ENCODE assay signal across 25 mouse cellular contexts in genomic region chr4:67614486-67615067, GRCm38 (mm10).
DNase-seq lines count a peak whose midpoint lies in the region; ATAC-seq and TF ChIP-seq lines count a peak whose summit lies in the region.
"Had no signal": no experiment of that assay in that cellular context is flagged by ENCODE, and none has a peak within 500 bp of the region (broad histone marks: within the 10 kb centered on the region; RNA-seq: fewer than 3 reads in every experiment).

No protein-coding gene starts in this region.

- DNase-seq in forebrain, embryonic 11.5 days (ENCODE audit: low spot score) = no peak
- DNase-seq in forebrain, embryonic 10.5 days (ENCODE audit: extremely low spot score, low spot score) = no peak
- no peak for DNase-seq in midbrain, embryonic 11.5 days (ENCODE audit: low spot score, missing footprints)
- DNase-seq in brain, embryonic 14.5 days (ENCODE audit: low read depth) = peak; percentile 82
- DNase-seq in testis, postnatal 10 days (ENCODE audit: low spot score) = no peak
- DNase-seq in kidney, adult 8-10 months = no peak
- DNase-seq: adrenal gland, adult 2 months; gastrocnemius, postnatal 25 days; heart, postnatal 4 days; kidney, adult 2 months; kidney, postnatal 10 days; lung, adult 18-20 months; lung, postnatal 10 days; right cerebral cortex, adult 18-20 months; right cerebral cortex, postnatal 4 days; thymus, postnatal 36 days had no signal

- H3K4me1 ChIP-seq in forebrain, embryonic 11.5 days (replicated peaks; ENCODE audit: control insufficient read depth, insufficient read depth, low read length) = no peaks in the 10 kb centered on the region
- peaks cover 9% of the 10 kb centered on the region for H3K4me1 ChIP-seq in forebrain, embryonic 10.5 days
- H3K4me1 ChIP-seq in midbrain, embryonic 12.5 days = no peaks in the 10 kb centered on the region; the same call in 1 of the 2 replicates
- no peaks in the 10 kb centered on the region for H3K4me1 ChIP-seq in midbrain, embryonic 11.5 days (ENCODE audit: control insufficient read depth, insufficient read depth, low read length)
- no peaks in the 10 kb centered on the region for H3K4me1 ChIP-seq in forebrain, embryonic 16.5 days (replicated peaks; ENCODE audit: control insufficient read depth, insufficient read depth, low read length)
- H3K4me1 ChIP-seq: embryonic facial prominence, embryonic 10.5 days; heart, embryonic 15.5 days; limb, embryonic 13.5 days; liver, embryonic 12.5 days; midbrain, embryonic 10.5 days; neural tube, embryonic 13.5 days had no signal

- H3K27me3 ChIP-seq in forebrain, embryonic 11.5 days (ENCODE audit: control insufficient read depth, insufficient read depth, low read length) = no peaks in the 10 kb centered on the region
- no peaks in the 10 kb centered on the region for H3K27me3 ChIP-seq in forebrain, embryonic 10.5 days (ENCODE audit: poor library complexity, severe bottlenecking)
- H3K27me3 ChIP-seq in midbrain, embryonic 12.5 days = no peaks in the 10 kb centered on the region
- no peaks in the 10 kb centered on the region for H3K27me3 ChIP-seq in midbrain, embryonic 11.5 days (ENCODE audit: control insufficient read depth, insufficient read depth, low read length)
- H3K27me3 ChIP-seq in forebrain, embryonic 16.5 days (replicated peaks; ENCODE audit: control insufficient read depth, insufficient read depth, low read length) = no peaks in the 10 kb centered on the region
- H3K27me3 ChIP-seq: heart, embryonic 15.5 days; limb, embryonic 13.5 days; liver, embryonic 12.5 days; neural tube, embryonic 13.5 days had no signal

- 37% methylated on average over 5 of the region's 5 CpGs for WGBS in forebrain, embryonic 11.5 days
- 57% methylated on average over 5 of the region's 5 CpGs for WGBS in forebrain, embryonic 10.5 days
- 62% methylated on average over 5 of the region's 5 CpGs for WGBS in midbrain, embryonic 12.5 days
- 78% methylated on average over 5 of the region's 5 CpGs for WGBS in midbrain, embryonic 11.5 days
- 10% methylated on average over 5 of the region's 5 CpGs for WGBS in forebrain, embryonic 16.5 days

- H3K4me2 ChIP-seq in forebrain, embryonic 11.5 days (ENCODE audit: low read depth, low read length, severe bottlenecking) = no peak overlapping the region
- H3K4me2 ChIP-seq in midbrain, embryonic 12.5 days (replicated peaks) = no peak overlapping the region
- H3K4me2 ChIP-seq in midbrain, embryonic 11.5 days = no peak overlapping the region
- no peak overlapping the region for H3K4me2 ChIP-seq in forebrain, embryonic 16.5 days (ENCODE audit: low read length)
- H3K4me2 ChIP-seq: heart, embryonic 15.5 days; limb, embryonic 13.5 days; liver, embryonic 12.5 days; neural tube, embryonic 13.5 days had no signal

- no peak overlapping the region for H3K4me3 ChIP-seq in forebrain, embryonic 11.5 days (ENCODE audit: low read depth, low read length)
- H3K4me3 ChIP-seq in forebrain, embryonic 10.5 days = no peak overlapping the region
- no peak overlapping the region for H3K4me3 ChIP-seq in midbrain, embryonic 12.5 days
- no peak overlapping the region for H3K4me3 ChIP-seq in midbrain, embryonic 11.5 days (ENCODE audit: low read depth, low read length)
- H3K4me3 ChIP-seq in forebrain, embryonic 16.5 days (replicated peaks; ENCODE audit: low read length) = no peak overlapping the region
- H3K4me3 ChIP-seq: embryonic facial prominence, embryonic 10.5 days; heart, embryonic 15.5 days; limb, embryonic 13.5 days; liver, embryonic 12.5 days; midbrain, embryonic 10.5 days; neural tube, embryonic 13.5 days had no signal

- ATAC-seq in forebrain, embryonic 11.5 days (replicated peaks; ENCODE audit: low FRiP score) = peak; percentile 33; the same call in 1 of the 2 replicates
- peak; percentile 27; the same call in 1 of the 2 replicates for ATAC-seq in midbrain, embryonic 12.5 days (ENCODE audit: low FRiP score, low read depth)
- no peak for ATAC-seq in midbrain, embryonic 11.5 days (ENCODE audit: low FRiP score)
- peak; percentile 74 for ATAC-seq in forebrain, embryonic 16.5 days
- ATAC-seq: CD4-positive, CD25-positive, alpha-beta regulatory T cell, adult 4 months; liver, embryonic 12.5 days had no signal

- H3K9me3 ChIP-seq in forebrain, embryonic 11.5 days (ENCODE audit: control insufficient read depth, low read length) = no peaks in the 10 kb centered on the region
- no peaks in the 10 kb centered on the region for H3K9me3 ChIP-seq in forebrain, embryonic 10.5 days
- no peaks in the 10 kb centered on the region for H3K9me3 ChIP-seq in midbrain, embryonic 12.5 days
- no peaks in the 10 kb centered on the region for H3K9me3 ChIP-seq in midbrain, embryonic 11.5 days (ENCODE audit: control insufficient read depth, low read length)
- no peaks in the 10 kb centered on the region for H3K9me3 ChIP-seq in forebrain, embryonic 16.5 days (ENCODE audit: control insufficient read depth, low read length)
- H3K9me3 ChIP-seq: embryonic facial prominence, embryonic 10.5 days; heart, embryonic 15.5 days; limb, embryonic 13.5 days; liver, embryonic 12.5 days; midbrain, embryonic 10.5 days; neural tube, embryonic 13.5 days had no signal

- TF ChIP-seq POLR2A in brain, embryonic 14.5 days (IDR thresholded peaks at IDR 0.05; ENCODE audit: borderline replicate concordance, extremely low read depth, insufficient read depth, insufficient read length, poor library complexity, severe bottlenecking) = no peak

- no peaks in the 10 kb centered on the region for H3K36me3 ChIP-seq in forebrain, embryonic 11.5 days (ENCODE audit: control insufficient read depth, insufficient read depth, low read length)
- no peaks in the 10 kb centered on the region for H3K36me3 ChIP-seq in forebrain, embryonic 10.5 days (replicated peaks)
- no peaks in the 10 kb centered on the region for H3K36me3 ChIP-seq in midbrain, embryonic 12.5 days
- H3K36me3 ChIP-seq in midbrain, embryonic 11.5 days (ENCODE audit: control insufficient read depth, insufficient read depth, low read length) = no peaks in the 10 kb centered on the region
- no peaks in the 10 kb centered on the region for H3K36me3 ChIP-seq in forebrain, embryonic 16.5 days (ENCODE audit: control insufficient read depth, insufficient read depth)
- H3K36me3 ChIP-seq: embryonic facial prominence, embryonic 10.5 days; heart, embryonic 15.5 days; limb, embryonic 13.5 days; liver, embryonic 12.5 days; midbrain, embryonic 10.5 days; neural tube, embryonic 13.5 days had no signal

- TF ChIP-seq CTCF in brain, embryonic 14.5 days (IDR thresholded peaks at IDR 0.05; ENCODE audit: borderline replicate concordance, extremely low read depth, insufficient read depth, insufficient read length) = no peak

- H3K9ac ChIP-seq in forebrain, embryonic 11.5 days (ENCODE audit: low read length) = no peak overlapping the region
- H3K9ac ChIP-seq in midbrain, embryonic 12.5 days (replicated peaks) = no peak overlapping the region
- no peak overlapping the region for H3K9ac ChIP-seq in midbrain, embryonic 11.5 days (ENCODE audit: low read length)
- no peak overlapping the region for H3K9ac ChIP-seq in forebrain, embryonic 16.5 days (replicated peaks; ENCODE audit: low read depth, low read length)
- H3K9ac ChIP-seq: heart, embryonic 15.5 days; limb, embryonic 13.5 days; liver, embryonic 12.5 days; neural tube, embryonic 13.5 days had no signal

- no peak overlapping the region for H3K27ac ChIP-seq in forebrain, embryonic 11.5 days (ENCODE audit: low read depth, low read length)
- no peak overlapping the region for H3K27ac ChIP-seq in forebrain, embryonic 10.5 days
- no peak overlapping the region for H3K27ac ChIP-seq in midbrain, embryonic 12.5 days (replicated peaks)
- no peak overlapping the region for H3K27ac ChIP-seq in midbrain, embryonic 11.5 days (ENCODE audit: low read depth, low read length)
- no peak overlapping the region for H3K27ac ChIP-seq in forebrain, embryonic 16.5 days (ENCODE audit: low read length)
- H3K27ac ChIP-seq: embryonic facial prominence, embryonic 10.5 days; heart, embryonic 15.5 days; limb, embryonic 13.5 days; liver, embryonic 12.5 days; midbrain, embryonic 10.5 days; neural tube, embryonic 13.5 days had no signal
